Mouse (Mus musculus): ENCODE data around the gene Ormdl3.
"Not testable (repeated sequence)": the region's sequence is repeated elsewhere in the genome, so short reads cannot be mapped to it uniquely, and the experiment has no call there.

DNA sequence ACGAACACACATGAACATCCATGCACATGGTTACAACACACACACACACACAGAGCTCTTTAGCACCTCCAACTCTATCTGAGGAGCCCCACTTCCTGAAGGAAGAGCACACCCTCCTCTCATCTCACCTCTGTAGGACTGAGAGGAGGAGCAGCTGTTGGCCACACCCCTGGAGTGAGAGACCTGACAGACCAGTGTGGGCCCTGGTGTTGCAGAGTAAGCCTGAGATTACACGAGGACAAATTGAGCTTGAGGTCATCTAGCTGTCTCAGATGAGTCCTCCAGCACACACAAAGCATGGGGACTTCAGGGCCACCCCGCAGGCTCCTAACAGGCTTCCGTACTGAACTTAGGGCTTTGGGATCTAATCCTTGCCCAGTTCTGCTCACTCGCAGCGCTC is 17.7 kb upstream of the Ormdl3 start:
- not testable (repeated sequence) for TF ChIP-seq TCF12 (IDR thresholded peaks at IDR 0.05; ENCODE audit: low read depth, low read length); CTCF (conservative IDR thresholded peaks at IDR 0.05 in 1 of 2, IDR thresholded peaks at IDR 0.05 in 1 of 2; ENCODE audit: low read depth in 2 of 2, low read length in 2 of 2)
